Mouse (Mus musculus) hindbrain, embryonic 12.5 days (tissue): ENCODE measurements around the gene Olfr555. TPM values are rescaled to one million over a fixed set of nuclear protein-coding genes. Genes with fewer than 3 reads are reported as not detected.

ENCODE experiments used
- ATAC-seq: fragments of 200-750 bp; cut with Nextera tagmentation; 2 replicates; pipeline ENCODE4 v1.8.0; 2017; ENCODE audit warnings: moderate TSS enrichment; ENCODE audit not compliant: low FRiP score
- H3K27ac ChIP-seq: fragments of 300-500 bp; sonication (generic); 2 replicates; pipeline ENCODE4 v1.5.1; 2016; ENCODE audit warnings: mild to moderate bottlenecking
- H3K27me3 ChIP-seq: fragments of 300-500 bp; sonication (generic); 2 replicates; pipeline ENCODE4 v1.6.1; 2016; ENCODE audit warnings: mild to moderate bottlenecking
- H3K36me3 ChIP-seq: fragments of 300-500 bp; sonication (generic); 2 replicates; pipeline ENCODE4 v1.6.1; 2016; ENCODE audit warnings: mild to moderate bottlenecking
- H3K4me1 ChIP-seq: fragments of 300-500 bp; sonication (generic); 2 replicates; pipeline ENCODE4 v1.6.1; 2016
- H3K4me2 ChIP-seq: fragments of 300-500 bp; sonication (generic); replicated peaks from 2 replicates; pipeline ENCODE4 v1.6.1; 2016; ENCODE audit warnings: mild to moderate bottlenecking
- H3K4me3 ChIP-seq: fragments of 300-500 bp; sonication (generic); 2 replicates; pipeline ENCODE4 v1.5.1; 2016; ENCODE audit warnings: mild to moderate bottlenecking
- H3K9ac ChIP-seq: fragments of 300-500 bp; sonication (generic); 2 replicates; pipeline ENCODE4 v1.6.1; 2016; ENCODE audit warnings: mild to moderate bottlenecking, moderate library complexity
- H3K9me3 ChIP-seq: fragments of 300-500 bp; sonication (generic); replicated peaks from 2 replicates; pipeline ENCODE4 v1.6.1; 2016; ENCODE audit warnings: mild to moderate bottlenecking
- WGBS: fragments of 180-500 bp; shearing (Covaris S2); methylation state at CpG from one replicate; pipeline ENCODE4 v1.1.7; 2016; 5-methylcytosine and 5-hydroxymethylcytosine counted together
- polyA plus RNA-seq: library from polyadenylated mRNA; unstranded; fragments of >200 nt; fragmentation: Nextera tagmentation; extraction: Ambion mirVana; gene quantifications from 2 replicates; pipeline ENCODE4 v1.2.1, GENCODE M21; 2016

Gene Olfr555
- polyA plus RNA-seq, 1 experiment from 2014 or later, result not detected

DNA sequence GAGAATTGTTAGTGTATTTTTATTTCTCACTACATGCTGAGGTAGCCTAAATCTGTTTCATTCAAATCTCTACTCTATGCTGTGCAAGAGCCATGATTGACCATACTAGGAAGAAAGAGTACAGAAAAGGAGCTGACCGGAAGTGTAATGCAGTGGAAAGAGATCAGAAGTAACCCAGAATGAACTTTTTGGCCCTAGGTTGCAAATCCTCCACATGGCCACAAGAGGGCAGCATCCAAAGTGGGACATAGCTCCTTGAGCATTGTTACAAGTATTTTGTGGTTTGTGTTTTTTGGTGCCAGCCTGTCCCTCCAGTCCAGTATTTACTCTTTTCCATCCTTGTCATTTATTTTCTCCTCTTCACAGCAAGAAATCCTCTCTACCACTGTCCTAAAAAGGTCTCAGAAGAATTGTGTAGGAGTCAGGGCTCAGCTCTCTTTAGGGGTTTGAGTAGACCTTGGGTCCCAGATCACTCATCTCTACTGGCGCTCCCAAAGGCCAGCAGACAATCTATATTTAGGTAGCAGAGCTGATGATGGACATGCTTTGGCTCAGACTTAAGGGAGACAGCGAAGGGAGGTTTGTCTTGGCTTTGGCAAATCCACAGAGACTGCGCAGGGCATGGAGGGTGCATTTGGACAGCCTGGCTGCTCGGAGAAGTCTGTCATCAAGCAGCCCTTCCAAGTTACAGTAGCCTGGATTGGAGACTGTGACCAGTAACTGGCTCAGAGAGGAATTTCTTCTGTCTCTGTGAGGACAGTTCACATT, 36.9 kb downstream of the Olfr555 start, which contains the start of gene Olfr557:
Gene Olfr557, plus strand, starts transcription at position 553 of the 768 bp plus-strand sequence.
- Histone ChIP-seq H3K4me3 (no peak within 1 kb of the TSS), H3K4me2 (no peak within 1 kb of the TSS), H3K27me3 (no peaks in the 10 kb centered on the region), H3K36me3 (no peaks in the 10 kb centered on the region), H3K9ac (no peak within 1 kb of the TSS), H3K9me3 (no peaks in the 10 kb centered on the region), H3K27ac (no peak within 1 kb of the TSS), H3K4me1 (no peaks in the 10 kb centered on the region)
- WGBS, result 79% methylated on average over 5 of the region's 5 CpGs
- ATAC-seq, result no peak

DNA sequence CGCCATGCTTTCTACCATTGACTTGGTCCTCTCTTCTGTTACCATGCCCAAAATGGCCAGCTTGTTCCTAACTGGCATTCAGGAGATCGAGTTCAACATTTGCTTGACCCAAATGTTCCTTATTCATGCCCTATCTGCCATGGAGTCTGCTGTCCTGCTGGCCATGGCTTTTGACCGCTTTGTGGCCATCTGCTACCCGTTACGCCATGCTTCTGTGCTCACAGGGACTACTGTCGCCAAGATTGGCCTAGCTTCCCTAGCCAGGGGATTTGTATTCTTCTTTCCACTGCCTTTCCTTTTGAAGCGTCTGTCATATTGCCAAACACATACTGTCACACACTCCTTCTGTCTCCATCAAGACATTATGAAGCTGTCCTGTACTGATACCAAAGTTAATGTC, 39.8 kb downstream of the Olfr555 start:
- no peaks in the 10 kb centered on the region for H3K36me3 ChIP-seq
- H3K4me2 ChIP-seq, result no peak overlapping the region
- no peak overlapping the region for H3K4me3 ChIP-seq
- no peak overlapping the region for H3K9ac ChIP-seq
- H3K27ac ChIP-seq, result no peak overlapping the region
- no peaks in the 10 kb centered on the region for H3K9me3 ChIP-seq
- no peaks in the 10 kb centered on the region for H3K4me1 ChIP-seq
- ATAC-seq, result no peak
- WGBS, result 88% methylated on average over 7 of the region's 7 CpGs
- no peaks in the 10 kb centered on the region for H3K27me3 ChIP-seq

GRCm38 (mm10) chr7:102701915-102702314, 43.3 kb downstream of the Olfr555 start, which contains the start of gene Olfr558:
TSS of gene Olfr558 (plus strand) at chr7:102702215.
- no peak within 1 kb of the TSS for H3K4me2 ChIP-seq
- ATAC-seq, result no peak
- no peaks in the 10 kb centered on the region for H3K36me3 ChIP-seq
- H3K4me3 ChIP-seq, result no peak within 1 kb of the TSS
- H3K27me3 ChIP-seq, result no peaks in the 10 kb centered on the region
- no peaks in the 10 kb centered on the region for H3K9me3 ChIP-seq
- H3K4me1 ChIP-seq, result no peaks in the 10 kb centered on the region
- no peak within 1 kb of the TSS for H3K9ac ChIP-seq
- H3K27ac ChIP-seq, result no peak within 1 kb of the TSS

Other genes with a start within 250 kb of the Olfr555 start
- 114 and 116 TPM in 2 replicates for gene Rrm1, start 217.1 kb upstream of the Olfr555 start, polyA plus RNA-seq
- 0.31 and 0.55 TPM in 2 replicates for gene Olfr543, start 177.1 kb upstream of the Olfr555 start, polyA plus RNA-seq
- 0.15 and 0.20 TPM in 2 replicates for gene Olfr544, start 170.5 kb upstream of the Olfr555 start, polyA plus RNA-seq
- gene Olfr545, start 159.2 kb upstream of the Olfr555 start, polyA plus RNA-seq, result 0.17 and 0.22 TPM in 2 replicates
- gene Olfr547, start 124.1 kb upstream of the Olfr555 start, polyA plus RNA-seq, result not detected in 2 replicates
- not detected in 2 replicates for gene Olfr548-ps1, start 117.9 kb upstream of the Olfr555 start, polyA plus RNA-seq
- not detected in 2 replicates for gene Olfr549, start 109.0 kb upstream of the Olfr555 start, polyA plus RNA-seq
- 0.26 and 0.41 TPM in 2 replicates for gene Trim21, start 93.3 kb upstream of the Olfr555 start, polyA plus RNA-seq
- not detected in 2 replicates for gene Olfr550, start 87.4 kb upstream of the Olfr555 start, polyA plus RNA-seq
- not detected in 2 replicates for gene Olfr551, start 66.9 kb upstream of the Olfr555 start, polyA plus RNA-seq
- gene Olfr552, start 61.1 kb upstream of the Olfr555 start, polyA plus RNA-seq, result not detected in 2 replicates
- not detected in 2 replicates for gene Olfr553, start 40.6 kb upstream of the Olfr555 start, polyA plus RNA-seq
- not detected in 2 replicates for gene Olfr554, start 20.4 kb upstream of the Olfr555 start, polyA plus RNA-seq
- not detected in 2 replicates for gene Olfr556, start 6.1 kb downstream of the Olfr555 start, polyA plus RNA-seq
- 9.6 and 12.5 TPM in 2 replicates for gene Trim68, start 28.5 kb downstream of the Olfr555 start, polyA plus RNA-seq
- not detected in 2 replicates for gene Olfr557, start 37.1 kb downstream of the Olfr555 start, polyA plus RNA-seq
- 0.18 and 0.48 TPM in 2 replicates for gene Olfr558, start 43.4 kb downstream of the Olfr555 start, polyA plus RNA-seq
- gene Olfr33, start 60.2 kb downstream of the Olfr555 start, polyA plus RNA-seq, result not detected in 2 replicates
- not detected in 2 replicates for gene Olfr559, start 68.7 kb downstream of the Olfr555 start, polyA plus RNA-seq
- gene Olfr560, start 100.5 kb downstream of the Olfr555 start, polyA plus RNA-seq, result not detected in 2 replicates
- gene Olfr78, start 100.6 kb downstream of the Olfr555 start, polyA plus RNA-seq, result 0.10 and 0.13 TPM in 2 replicates
- gene Olfr561, start 112.4 kb downstream of the Olfr555 start, polyA plus RNA-seq, result not detected in 2 replicates
- not detected in 2 replicates for gene Olfr564, start 144.7 kb downstream of the Olfr555 start, polyA plus RNA-seq
- gene Olfr566, start 199.9 kb downstream of the Olfr555 start, polyA plus RNA-seq, result not detected in 2 replicates
- gene Olfr568, start 218.3 kb downstream of the Olfr555 start, polyA plus RNA-seq, result not detected in 2 replicates
- not detected in 2 replicates for gene Olfr569, start 232.1 kb downstream of the Olfr555 start, polyA plus RNA-seq
- not detected in 2 replicates for gene Olfr570, start 235.8 kb downstream of the Olfr555 start, polyA plus RNA-seq